Mouse (Mus musculus) olfactory bulb, adult 2 months (tissue): ENCODE measurements around the gene Olfr1474.
"Not testable (repeated sequence)": the region's sequence is repeated elsewhere in the genome, so short reads cannot be mapped to it uniquely, and the experiment has no call there.

Source experiments
- CTCF ChIP-seq: fragments of 200-500 bp; IDR thresholded peaks from 2 replicates; pipeline ENCODE4 v1.5.1; 2012; ENCODE audit warnings: low read depth, mild to moderate bottlenecking, low read length, moderate library complexity; ENCODE audit not compliant: insufficient read depth
- POLR2A ChIP-seq: fragments of 200-500 bp; IDR thresholded peaks from 2 replicates; pipeline ENCODE4 v1.6.1; 2012; ENCODE audit warnings: mild to moderate bottlenecking, low read depth, low read length, moderate library complexity; ENCODE audit not compliant: insufficient read depth

GRCm38 (mm10) chr19:13443109-13443508, 26.3 kb upstream of the Olfr1474 start, which contains the start of gene Olfr1471:
- not testable (repeated sequence) for TF ChIP-seq CTCF, POLR2A
